Comparison of ENCODE assay signal across 8 mouse cellular contexts in genomic region chr11:115974309-115975082, GRCm38 (mm10). TPM values are rescaled to one million over a fixed set of nuclear protein-coding genes. Genes with fewer than 3 reads are reported as not detected.
DNase-seq lines count a peak whose midpoint lies in the region.

TSS of gene Itgb4 (plus strand) at chr11:115974709.

- peak within 1 kb of the TSS; percentile 90 for H3K4me3 ChIP-seq in megakaryocyte, embryonic 14.5 days (replicated peaks)

- intact Hi-C loops in heart, postnatal 14 days (cut with DNase I), result no loop called here

- no peaks in the 10 kb centered on the region for H3K36me3 ChIP-seq in megakaryocyte, embryonic 14.5 days (replicated peaks; ENCODE audit: low read length)

- H3K4me1 ChIP-seq in megakaryocyte, embryonic 14.5 days, result peaks cover 36% of the 10 kb centered on the region

- no peaks in the 10 kb centered on the region for H3K9me3 ChIP-seq in megakaryocyte, embryonic 14.5 days

- peak; percentile 25 for DNase-seq in gastrocnemius, postnatal 10 days
- DNase-seq in gastrocnemius, adult 8-10 months (ENCODE audit: low spot score in 2 of 2), result no peak
- DNase-seq in adrenal gland, postnatal 36 days, result peak; percentile 30 to 36
- peak; percentile 31 to 43 for DNase-seq in heart, postnatal 14 days
- peak; percentile 61 to 82 for DNase-seq in kidney, postnatal 36 days
- DNase-seq in testis, postnatal 14 days (ENCODE audit: low spot score), result peak; percentile 37
- DNase-seq in frontal cortex, adult 2 months (ENCODE audit: extremely low spot score in 1 of 2, low spot score in 1 of 2), result no peak

- H3K27me3 ChIP-seq in megakaryocyte, embryonic 14.5 days (replicated peaks), result peaks cover 79% of the 10 kb centered on the region

RNA-seq across cellular contexts. Expression of gene Itgb4, which starts in this region (rescaled TPM):
- total RNA-seq in gastrocnemius, postnatal 10 days (2021), result 1 to 10 TPM; 4.6 to 4.9 TPM
- total RNA-seq in gastrocnemius, adult 8-10 months (2022), result 1 to 10 TPM; 1.5 to 4.4 (median 3.1) TPM
- total RNA-seq in adrenal gland, postnatal 36 days (2021), result 1 to 10 TPM; 2.3 to 3.1 TPM
- 1 to 10 TPM; 4.3 to 4.5 TPM for total RNA-seq in heart, postnatal 14 days (2021)
- polyA plus RNA-seq in megakaryocyte, embryonic 14.5 days (2012; ENCODE audit: insufficient read depth, low replicate concordance), result 5.6 and 6.9 TPM in 2 replicates
- polyA plus RNA-seq in frontal cortex, adult 2 months (2012; rRNA removed), result 5.7 and 7.2 TPM in 2 replicates

Comparison
In these comparisons a context has a peak if more than half of its experiments do, and no peak if none do; other contexts are left out.
1. DNase-seq: peak in gastrocnemius, postnatal 10 days (single experiment), adrenal gland, postnatal 36 days (2 of 2), heart, postnatal 14 days (2 of 2), kidney, postnatal 36 days (2 of 2) and testis, postnatal 14 days (single experiment); none in gastrocnemius, adult 8-10 months (0 of 2) and frontal cortex, adult 2 months (0 of 2).